Mouse (Mus musculus) MEL (cell line): ENCODE measurements at regions not wholly inside any gene's neighbourhood (a gene's known extent, or its start where the extent isn't known, plus 50 kb on each side); places are given as distances from the start of the nearest gene placed in this dataset.

ENCODE experiments used
- DNase-seq: peaks from one replicate; pipeline ENCODE4 v3.0.0; 2011; ENCODE audit warnings: low read depth, low spot score
- H3K27ac ChIP-seq: 2 replicates; pipeline ENCODE4 v1.5.1; 2012; ENCODE audit warnings: low read depth, mild to moderate bottlenecking, control low read depth, low read length, moderate library complexity; ENCODE audit not compliant: control insufficient read depth
- H3K27me3 ChIP-seq, 2 experiments: fragments of 150-350 bp in 1 of 2; sonication (generic) in 1 of 2; 2 replicates each; pipeline ENCODE4 v1.6.1; 2012; ENCODE audit warnings: low read length in 2 of 2, mild to moderate bottlenecking in 2 of 2, improper control_type of control experiment in 1 of 2, moderate library complexity in 1 of 2; ENCODE audit not compliant: insufficient read depth in 2 of 2, control insufficient read depth in 1 of 2
- H3K36me3 ChIP-seq, 2 experiments: 2 replicates each; pipeline ENCODE4 v1.6.1; 2012 to 2014; ENCODE audit warnings: low read length in 2 of 2, improper control_type of control experiment in 1 of 2, inconsistent platforms in 1 of 2, mild to moderate bottlenecking in 1 of 2; ENCODE audit not compliant: insufficient read depth in 2 of 2, control insufficient read depth in 1 of 2
- H3K4me1 ChIP-seq, 2 experiments: fragments of 150-350 bp in 1 of 2; sonication (generic) in 1 of 2; 2 replicates each; pipeline ENCODE4 v1.6.1; 2012; ENCODE audit warnings: low read length in 2 of 2, improper control_type of control experiment in 1 of 2, mild to moderate bottlenecking in 1 of 2; ENCODE audit not compliant: insufficient read depth in 2 of 2, control insufficient read depth in 1 of 2
- H3K4me3 ChIP-seq, 2 experiments: fragments of 150-350 bp in 1 of 2; sonication (generic) in 1 of 2; 2 replicates each; pipeline ENCODE4 v1.5.1; 2012; ENCODE audit warnings: low read depth in 2 of 2, low read length in 2 of 2, mild to moderate bottlenecking in 2 of 2, moderate library complexity in 2 of 2, control low read depth in 1 of 2, improper control_type of control experiment in 1 of 2; ENCODE audit not compliant: control insufficient read depth in 1 of 2, insufficient read depth in 1 of 2
- H3K79me2 ChIP-seq: 2 replicates; pipeline ENCODE4 v1.6.1; 2012; ENCODE audit warnings: mild to moderate bottlenecking, low read length, moderate library complexity; ENCODE audit not compliant: control insufficient read depth, poor library complexity, insufficient read depth
- H3K9ac ChIP-seq: 2 replicates; pipeline ENCODE4 v1.6.1; 2012; ENCODE audit warnings: low read depth, mild to moderate bottlenecking, control low read depth, low read length, moderate library complexity; ENCODE audit not compliant: control insufficient read depth, poor library complexity, severe bottlenecking
- H3K9me3 ChIP-seq: fragments of 150-350 bp; sonication (generic); replicated peaks from 2 replicates; pipeline ENCODE4 v1.6.1; 2012; ENCODE audit warnings: mild to moderate bottlenecking, low read length, improper control_type of control experiment, moderate library complexity; ENCODE audit not compliant: insufficient read depth
- BHLHE40 ChIP-seq: IDR thresholded peaks from 2 replicates; pipeline ENCODE4 v1.6.1; 2012; ENCODE audit warnings: low read depth, mild to moderate bottlenecking, inconsistent platforms, low read length, improper control_type of control experiment, borderline replicate concordance
- CHD1 ChIP-seq: IDR thresholded peaks from 2 replicates; pipeline ENCODE4 v1.6.1; 2012; ENCODE audit warnings: low read depth, mild to moderate bottlenecking, inconsistent platforms, low read length, improper control_type of control experiment
- CHD2 ChIP-seq: IDR thresholded peaks from 2 replicates; pipeline ENCODE4 v1.6.1; 2011; ENCODE audit warnings: low read length, improper control_type of control experiment
- CTCF ChIP-seq, 3 experiments: IDR thresholded peaks in 2 of 3; conservative IDR thresholded peaks in 1 of 3; 2 replicates each; pipeline ENCODE4 v1.5.1; 2011 to 2012; ENCODE audit warnings: low read length in 3 of 3, low read depth in 2 of 3, mild to moderate bottlenecking in 2 of 3, improper control_type of control experiment in 1 of 3, inconsistent platforms in 1 of 3, mixed read lengths in 1 of 3, moderate library complexity in 1 of 3; ENCODE audit not compliant: control insufficient read depth in 1 of 3, insufficient read depth in 1 of 3, poor library complexity in 1 of 3, severe bottlenecking in 1 of 3
- E2F4 ChIP-seq: IDR thresholded peaks from 2 replicates; pipeline ENCODE4 v1.6.1; 2011; ENCODE audit warnings: low read depth, low read length, improper control_type of control experiment, borderline replicate concordance
- ELF1 ChIP-seq: IDR thresholded peaks from 2 replicates; pipeline ENCODE4 v1.6.1; 2014; ENCODE audit warnings: low read depth, mild to moderate bottlenecking, inconsistent platforms, low read length, improper control_type of control experiment, moderate library complexity
- EP300 ChIP-seq, 2 experiments: IDR thresholded peaks; 2 replicates each; pipeline ENCODE4 v1.6.1; 2011; ENCODE audit warnings: improper control_type of control experiment in 2 of 2, low read length in 2 of 2, low read depth in 1 of 2, mild to moderate bottlenecking in 1 of 2
- ETS1 ChIP-seq: IDR thresholded peaks from 2 replicates; pipeline ENCODE4 v1.6.1; 2012; ENCODE audit warnings: low read depth, mild to moderate bottlenecking, inconsistent platforms, low read length, improper control_type of control experiment, moderate library complexity
- GABPA ChIP-seq: IDR thresholded peaks from 2 replicates; pipeline ENCODE4 v1.6.1; 2012; ENCODE audit warnings: low read depth, mild to moderate bottlenecking, inconsistent platforms, low read length, improper control_type of control experiment, moderate library complexity
- GATA1 ChIP-seq: IDR thresholded peaks from 2 replicates; pipeline ENCODE4 v1.6.1; 2011; ENCODE audit warnings: low read depth, low read length, improper control_type of control experiment
- HCFC1 ChIP-seq: IDR thresholded peaks from 2 replicates; pipeline ENCODE4 v1.6.1; 2012; ENCODE audit warnings: low read depth, mild to moderate bottlenecking, inconsistent platforms, low read length, improper control_type of control experiment, moderate library complexity
- KAT2A ChIP-seq: conservative IDR thresholded peaks from 2 replicates; pipeline ENCODE4 v1.6.1; 2012; ENCODE audit warnings: low read depth, low read length, improper control_type of control experiment, inconsistent platforms
- MAFK ChIP-seq: IDR thresholded peaks from 2 replicates; pipeline ENCODE4 v1.6.1; 2011; ENCODE audit warnings: low read depth, mild to moderate bottlenecking, low read length, improper control_type of control experiment, borderline replicate concordance
- MAX ChIP-seq: IDR thresholded peaks from 2 replicates; pipeline ENCODE4 v1.6.1; 2011; ENCODE audit warnings: low read length, improper control_type of control experiment
- MAZ ChIP-seq: IDR thresholded peaks from 2 replicates; pipeline ENCODE4 v1.6.1; 2012; ENCODE audit warnings: low read depth, mild to moderate bottlenecking, inconsistent platforms, low read length, improper control_type of control experiment
- MXI1 ChIP-seq: IDR thresholded peaks from 2 replicates; pipeline ENCODE4 v1.6.1; 2011; ENCODE audit warnings: mild to moderate bottlenecking, low read depth, low read length, improper control_type of control experiment
- NELFE ChIP-seq: IDR thresholded peaks from 2 replicates; pipeline ENCODE4 v1.6.1; 2011; ENCODE audit warnings: low read depth, low read length, improper control_type of control experiment
- POLR2A ChIP-seq, 2 experiments: IDR thresholded peaks; 2 replicates each; pipeline ENCODE4 v1.6.1; 2011 to 2012; ENCODE audit warnings: low read length in 2 of 2, mild to moderate bottlenecking in 2 of 2, control low read depth in 1 of 2, improper control_type of control experiment in 1 of 2, low read depth in 1 of 2, moderate library complexity in 1 of 2; ENCODE audit not compliant: control insufficient read depth in 1 of 2, insufficient read depth in 1 of 2, poor library complexity in 1 of 2
- POLR2AphosphoS2 ChIP-seq: IDR thresholded peaks from 2 replicates; pipeline ENCODE4 v1.6.1; 2011; ENCODE audit warnings: low read length, improper control_type of control experiment
- POLR2AphosphoS5 ChIP-seq: IDR thresholded peaks from 2 replicates; pipeline ENCODE4 v1.6.1; 2012; ENCODE audit warnings: low read depth, borderline replicate concordance, mild to moderate bottlenecking, inconsistent platforms, low read length, moderate library complexity, mixed read lengths
- RAD21 ChIP-seq: IDR thresholded peaks from 2 replicates; pipeline ENCODE4 v1.6.1; 2011; ENCODE audit warnings: mild to moderate bottlenecking, low read depth, low read length, improper control_type of control experiment
- RCOR1 ChIP-seq: IDR thresholded peaks from 2 replicates; pipeline ENCODE4 v1.6.1; 2012; ENCODE audit warnings: low read depth, mild to moderate bottlenecking, inconsistent platforms, low read length, improper control_type of control experiment
- SIN3A ChIP-seq: IDR thresholded peaks from 2 replicates; pipeline ENCODE4 v1.6.1; 2012; ENCODE audit warnings: low read length, improper control_type of control experiment, inconsistent platforms
- SMC3 ChIP-seq: IDR thresholded peaks from 2 replicates; pipeline ENCODE4 v1.6.1; 2011; ENCODE audit warnings: low read depth, low read length, improper control_type of control experiment
- TBP ChIP-seq: IDR thresholded peaks from 2 replicates; pipeline ENCODE4 v1.8.0; 2011; ENCODE audit warnings: low read depth, low read length, improper control_type of control experiment
- UBTF ChIP-seq: IDR thresholded peaks from 2 replicates; pipeline ENCODE4 v1.6.1; 2012; ENCODE audit warnings: low read depth, mild to moderate bottlenecking, inconsistent platforms, low read length, improper control_type of control experiment, moderate library complexity, borderline replicate concordance; ENCODE audit not compliant: insufficient read depth
- ZC3H11A ChIP-seq: IDR thresholded peaks from 2 replicates; pipeline ENCODE4 v1.6.1; 2012; ENCODE audit warnings: low read depth, mild to moderate bottlenecking, inconsistent platforms, low read length, improper control_type of control experiment
- ZNF384 ChIP-seq: IDR thresholded peaks from 2 replicates; pipeline ENCODE4 v1.6.1; 2012; ENCODE audit warnings: low read depth, mild to moderate bottlenecking, inconsistent platforms, low read length, improper control_type of control experiment

- no peaks in the 10 kb centered on the region for H3K79me2 ChIP-seq
- H3K27ac ChIP-seq, result no peak overlapping the region
- H3K9ac ChIP-seq, result no peak overlapping the region
- H3K36me3 ChIP-seq, result no peaks in the 10 kb centered on the region
- H3K27me3 ChIP-seq, result no peaks in the 10 kb centered on the region
- H3K4me1 ChIP-seq, result no peaks in the 10 kb centered on the region
- TF ChIP-seq E2F4, result no peak
- peak; percentile 67 for TF ChIP-seq SMC3
- no peak for TF ChIP-seq POLR2AphosphoS2
- TF ChIP-seq ZC3H11A, result peak; percentile 58
- no peak for TF ChIP-seq SIN3A
- TF ChIP-seq UBTF, result no peak
- TF ChIP-seq MAFK, result no peak
- TF ChIP-seq BHLHE40, result no peak
- TF ChIP-seq ZNF384, result no peak
- TF ChIP-seq CTCF (IDR thresholded peaks at IDR 0.05 in 2 of 3, conservative IDR thresholded peaks at IDR 0.05 in 1 of 3; ENCODE audit: control insufficient read depth in 1 of 3, insufficient read depth in 1 of 3, low read depth in 2 of 3, low read length in 3 of 3, poor library complexity in 1 of 3, severe bottlenecking in 1 of 3), result peak in 2 of 3 experiments; percentile 40 to 53; a peak in 5 of 6 replicates
- TF ChIP-seq RAD21, result peak; percentile 47
- TF ChIP-seq HCFC1, result no peak
- TF ChIP-seq, all 39 proteins: peak for 4
- peak; percentile 25 for DNase-seq
- no peaks in the 10 kb centered on the region for H3K9me3 ChIP-seq
- H3K4me3 ChIP-seq, result no peak overlapping the region
Measured at GRCm38 (mm10) chr4:35308221-35308620, 82.2 kb upstream of the C9orf72 start.

DNA sequence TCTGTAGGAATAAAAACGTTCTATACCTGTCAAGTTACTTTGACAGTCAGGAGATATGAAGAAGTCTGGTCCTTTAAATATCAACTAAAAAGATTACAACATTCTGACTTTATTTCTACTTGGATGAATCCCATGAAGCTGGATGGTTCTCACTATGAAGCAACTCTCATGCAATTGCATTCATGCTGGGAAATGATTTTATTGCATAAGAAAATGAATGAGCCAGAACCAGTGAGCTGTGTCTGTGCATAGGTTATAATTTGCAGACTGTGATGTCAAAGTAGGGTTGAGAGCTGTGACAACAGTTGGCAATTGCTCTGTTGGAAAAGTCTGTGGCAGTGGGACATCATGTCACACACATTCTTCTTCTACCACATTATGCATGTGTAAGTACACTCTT, 79.2 kb upstream of the C9orf72 start:
- no peak for DNase-seq
- no peaks in the 10 kb centered on the region for H3K4me1 ChIP-seq
- H3K79me2 ChIP-seq, result no peaks in the 10 kb centered on the region
- H3K27ac ChIP-seq, result no peak overlapping the region
- H3K27me3 ChIP-seq, result no peaks in the 10 kb centered on the region
- no peak overlapping the region for H3K4me3 ChIP-seq
- no peak overlapping the region for H3K9ac ChIP-seq
- H3K9me3 ChIP-seq, result no peaks in the 10 kb centered on the region
- H3K36me3 ChIP-seq, result peaks cover 0 to 2% of the 10 kb centered on the region in 2 experiments; a peak in 2 of 4 replicates
- TF ChIP-seq CHD2 (no peak), EP300 (IDR thresholded peaks at IDR 0.05; ENCODE audit: low read depth in 1 of 2, low read length in 2 of 2) (no peak)

DNA sequence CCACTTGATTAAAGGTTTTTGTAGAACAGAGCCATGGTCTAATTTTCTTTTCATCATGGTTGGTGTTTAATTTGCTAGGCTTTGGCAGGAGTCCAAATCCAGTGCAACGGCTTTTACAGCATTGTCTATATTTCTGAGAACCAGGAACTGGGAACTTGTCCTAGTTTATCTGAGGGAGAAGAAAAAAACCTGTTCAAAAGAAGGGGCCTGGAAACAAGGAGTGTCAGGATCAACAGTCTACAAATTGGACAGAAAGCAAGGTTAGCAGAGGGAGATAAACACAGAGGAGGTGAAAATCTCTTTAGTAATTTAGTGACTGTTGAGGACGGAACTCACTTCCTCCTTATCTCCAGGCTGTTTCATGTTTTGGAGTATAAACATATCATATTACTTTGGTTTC, 74.9 kb upstream of the C9orf72 start:
- Histone ChIP-seq H3K27ac (peak overlapping the region; percentile 81), H3K36me3 (peaks cover 0 to 4% of the 10 kb centered on the region in 2 experiments; a peak in 2 of 4 replicates), H3K4me1 (no peaks in the 10 kb centered on the region), H3K9ac (no peak overlapping the region; the same call in 1 of the 2 replicates), H3K9me3 (no peaks in the 10 kb centered on the region), H3K27me3 (no peaks in the 10 kb centered on the region), H3K4me3 (no peak overlapping the region), H3K79me2 (no peaks in the 10 kb centered on the region)
- DNase-seq, result peak; percentile 83
- TF ChIP-seq TBP (no peak), CHD1 (no peak), POLR2A (IDR thresholded peaks at IDR 0.05; ENCODE audit: control insufficient read depth in 1 of 2, insufficient read depth in 1 of 2, low read depth in 1 of 2, low read length in 2 of 2, poor library complexity in 1 of 2) (no peak), MXI1 (peak; percentile 87), KAT2A (no peak), MAZ (no peak), GATA1 (peak; percentile 77), ELF1 (0 out of 2 replicates have a peak, but pooled peaks have one; percentile 20), SIN3A (peak; percentile 49; the same call in 1 of the 2 replicates), RCOR1 (peak; percentile 59; the same call in 1 of the 2 replicates), GABPA (no peak), NELFE (no peak), ETS1 (0 out of 2 replicates have a peak, but pooled peaks have one; percentile 24), POLR2AphosphoS5 (no peak), MAX (no peak), EP300 (IDR thresholded peaks at IDR 0.05; ENCODE audit: low read depth in 1 of 2, low read length in 2 of 2) (peak; percentile 65 to 70)
